ENCODE assay signal across 37 mouse cellular contexts in the genomic region with DNA sequence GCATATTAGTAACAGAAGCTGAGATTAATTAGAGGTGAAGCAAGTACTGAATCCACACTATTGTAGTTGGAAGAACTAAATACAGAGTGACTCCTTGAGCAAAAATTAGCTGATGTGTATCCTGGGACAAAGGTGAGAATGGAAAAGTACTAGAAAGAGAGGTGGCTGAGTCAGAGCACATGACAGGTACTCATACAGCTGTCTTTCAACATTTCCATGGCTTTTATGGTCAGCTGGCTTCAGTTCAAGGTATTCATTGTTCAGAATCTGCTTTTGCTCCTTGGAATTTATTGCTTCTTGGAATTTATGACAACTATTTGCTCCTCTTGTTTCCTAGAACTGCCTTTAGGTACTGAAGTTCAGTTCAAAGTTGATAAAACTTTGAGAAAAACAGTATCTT. TPM values are rescaled to one million over a fixed set of nuclear protein-coding genes. Genes with fewer than 3 reads are reported as not detected.
DNase-seq lines count a peak whose midpoint lies in the region; ATAC-seq and TF ChIP-seq lines count a peak whose summit lies in the region.
"Had no signal": no experiment of that assay in that cellular context is flagged by ENCODE, and none has a peak within 500 bp of the region (broad histone marks: within the 10 kb centered on the region; RNA-seq: fewer than 3 reads in every experiment).

No protein-coding gene starts in this region.

- H3K4me3 ChIP-seq in liver, embryonic 12.5 days, result no peak overlapping the region
- H3K4me3 ChIP-seq in liver, embryonic 11.5 days (ENCODE audit: low read depth, low read length), result no peak overlapping the region
- no peak overlapping the region for H3K4me3 ChIP-seq in liver, embryonic 14.5 days (ENCODE audit: insufficient read depth in 1 of 2, low read depth in 2 of 2, low read length in 2 of 2)
- no peak overlapping the region for H3K4me3 ChIP-seq in forebrain, postnatal 0 days (ENCODE audit: low read depth, low read length)
- H3K4me3 ChIP-seq: embryonic facial prominence, embryonic 10.5 days; embryonic facial prominence, embryonic 15.5 days; gastrocnemius, adult 2 months; hindbrain, embryonic 12.5 days; midbrain, embryonic 10.5 days; midbrain, embryonic 15.5 days; neural tube, embryonic 15.5 days; stomach, embryonic 15.5 days had no signal

- no peaks in the 10 kb centered on the region for H3K27me3 ChIP-seq in liver, embryonic 12.5 days (replicated peaks)
- no peaks in the 10 kb centered on the region for H3K27me3 ChIP-seq in liver, embryonic 11.5 days (replicated peaks; ENCODE audit: control insufficient read depth, insufficient read depth, low read length)
- H3K27me3 ChIP-seq in liver, embryonic 14.5 days (ENCODE audit: control insufficient read depth, insufficient read depth, low read length), result no peaks in the 10 kb centered on the region
- no peaks in the 10 kb centered on the region for H3K27me3 ChIP-seq in forebrain, postnatal 0 days (ENCODE audit: insufficient read depth, low read length)
- H3K27me3 ChIP-seq: CH12.LX; embryonic facial prominence, embryonic 15.5 days; hindbrain, embryonic 12.5 days; midbrain, embryonic 15.5 days; neural tube, embryonic 15.5 days; stomach, embryonic 15.5 days had no signal

- H3K9me3 ChIP-seq in liver, embryonic 12.5 days (replicated peaks), result no peaks in the 10 kb centered on the region
- no peaks in the 10 kb centered on the region for H3K9me3 ChIP-seq in liver, embryonic 11.5 days (ENCODE audit: control insufficient read depth, low read length)
- H3K9me3 ChIP-seq in liver, embryonic 14.5 days (ENCODE audit: control insufficient read depth, low read length), result no peaks in the 10 kb centered on the region
- no peaks in the 10 kb centered on the region for H3K9me3 ChIP-seq in forebrain, postnatal 0 days (ENCODE audit: low read length)
- H3K9me3 ChIP-seq: embryonic facial prominence, embryonic 10.5 days; embryonic facial prominence, embryonic 15.5 days; hindbrain, embryonic 12.5 days; midbrain, embryonic 10.5 days; midbrain, embryonic 15.5 days; neural tube, embryonic 15.5 days; stomach, embryonic 15.5 days had no signal

- TF ChIP-seq EP300 in liver, embryonic 14.5 days (IDR thresholded peaks at IDR 0.05; ENCODE audit: low read depth), result no peak

- no peak for TF ChIP-seq CTCF in liver, embryonic 14.5 days (IDR thresholded peaks at IDR 0.05; ENCODE audit: low read depth)
- no peak for TF ChIP-seq CTCF in forebrain, postnatal 0 days (IDR thresholded peaks at IDR 0.05; ENCODE audit: low read depth)

- no peaks in the 10 kb centered on the region for H3K36me3 ChIP-seq in liver, embryonic 12.5 days
- H3K36me3 ChIP-seq in liver, embryonic 11.5 days (ENCODE audit: control insufficient read depth, insufficient read depth, low read length), result no peaks in the 10 kb centered on the region
- no peaks in the 10 kb centered on the region for H3K36me3 ChIP-seq in liver, embryonic 14.5 days (replicated peaks; ENCODE audit: control insufficient read depth, insufficient read depth, low read depth)
- H3K36me3 ChIP-seq in forebrain, postnatal 0 days (ENCODE audit: insufficient read depth), result no peaks in the 10 kb centered on the region
- H3K36me3 ChIP-seq: embryonic facial prominence, embryonic 10.5 days; embryonic facial prominence, embryonic 15.5 days; hindbrain, embryonic 12.5 days; midbrain, embryonic 10.5 days; midbrain, embryonic 15.5 days; neural tube, embryonic 15.5 days; stomach, embryonic 15.5 days had no signal

- no peak for ATAC-seq in liver, embryonic 12.5 days
- ATAC-seq in liver, embryonic 11.5 days (replicated peaks; ENCODE audit: low FRiP score), result no peak
- ATAC-seq in liver, embryonic 14.5 days (ENCODE audit: insufficient read depth), result no peak
- no peak for ATAC-seq in forebrain, postnatal 0 days
- ATAC-seq in CD4-positive, CD25-positive, alpha-beta regulatory T cell, adult 4 months, result no peak
- ATAC-seq: forebrain, embryonic 14.5 days; midbrain, embryonic 15.5 days had no signal

- no peak overlapping the region for H3K9ac ChIP-seq in liver, embryonic 12.5 days
- H3K9ac ChIP-seq in liver, embryonic 11.5 days (ENCODE audit: low read depth, low read length), result no peak overlapping the region
- H3K9ac ChIP-seq in liver, embryonic 14.5 days (replicated peaks), result no peak overlapping the region
- H3K9ac ChIP-seq in forebrain, postnatal 0 days, result no peak overlapping the region
- H3K9ac ChIP-seq: embryonic facial prominence, embryonic 15.5 days; hindbrain, embryonic 12.5 days; lung, embryonic 14.5 days; midbrain, embryonic 15.5 days; neural tube, embryonic 15.5 days; stomach, embryonic 15.5 days had no signal

- peak overlapping the region; percentile 67 for H3K27ac ChIP-seq in liver, embryonic 12.5 days
- H3K27ac ChIP-seq in liver, embryonic 11.5 days (ENCODE audit: low read depth, low read length), result no peak overlapping the region
- H3K27ac ChIP-seq in liver, embryonic 14.5 days, result peak overlapping the region; percentile 62
- no peak overlapping the region for H3K27ac ChIP-seq in forebrain, postnatal 0 days (ENCODE audit: low read depth, low read length)
- H3K27ac ChIP-seq: embryonic facial prominence, embryonic 10.5 days; embryonic facial prominence, embryonic 15.5 days; gastrocnemius, adult 2 months; hindbrain, embryonic 12.5 days; midbrain, embryonic 10.5 days; midbrain, embryonic 15.5 days; neural tube, embryonic 15.5 days; stomach, embryonic 15.5 days had no signal

- DNase-seq in liver, embryonic 11.5 days (ENCODE audit: low spot score), result no peak
- DNase-seq in fat pad, adult 2 months (ENCODE audit: extremely low read depth, low read depth, low spot score), result peak; percentile 68
- DNase-seq in liver, embryonic 14.5 days (ENCODE audit: low read depth in 3 of 3, low spot score in 3 of 3), result no peak
- DNase-seq in forebrain, postnatal 0 days, result no peak
- DNase-seq in embryo, embryonic 10.5 days (ENCODE audit: low spot score), result no peak
- DNase-seq: adrenal gland, adult 8-10 months; B cell, adult 2 months; cerebellum, adult 2 months; cerebellum, postnatal 14 days; gastrocnemius, adult 2 months; gastrocnemius, postnatal 36 days; heart, adult 18-20 months; heart, postnatal 36 days; kidney, postnatal 25 days; layer of hippocampus, postnatal 36 days; left cerebral cortex, postnatal 4 days; lung, embryonic 14.5 days; right cerebral cortex, postnatal 25 days; thymus, postnatal 14 days had no signal

- H3K4me1 ChIP-seq in liver, embryonic 12.5 days, result peaks cover 14% of the 10 kb centered on the region
- H3K4me1 ChIP-seq in liver, embryonic 11.5 days (replicated peaks; ENCODE audit: control insufficient read depth, insufficient read depth, low read length), result no peaks in the 10 kb centered on the region
- peaks cover 6 to 12% of the 10 kb centered on the region in 2 experiments for H3K4me1 ChIP-seq in liver, embryonic 14.5 days (replicated peaks; ENCODE audit: control insufficient read depth in 2 of 2, insufficient read depth in 2 of 2, low read length in 1 of 2)
- H3K4me1 ChIP-seq in forebrain, postnatal 0 days (ENCODE audit: insufficient read depth), result no peaks in the 10 kb centered on the region
- H3K4me1 ChIP-seq: embryonic facial prominence, embryonic 10.5 days; embryonic facial prominence, embryonic 15.5 days; hindbrain, embryonic 12.5 days; midbrain, embryonic 10.5 days; midbrain, embryonic 15.5 days; neural tube, embryonic 15.5 days; stomach, embryonic 15.5 days had no signal

- no peak overlapping the region for H3K4me2 ChIP-seq in liver, embryonic 12.5 days
- no peak overlapping the region for H3K4me2 ChIP-seq in liver, embryonic 11.5 days
- H3K4me2 ChIP-seq in liver, embryonic 14.5 days (ENCODE audit: low read depth), result no peak overlapping the region
- H3K4me2 ChIP-seq in forebrain, postnatal 0 days (ENCODE audit: low read depth), result no peak overlapping the region
- H3K4me2 ChIP-seq: embryonic facial prominence, embryonic 15.5 days; heart, embryonic 11.5 days; hindbrain, embryonic 12.5 days; lung, embryonic 14.5 days; midbrain, embryonic 15.5 days; neural tube, embryonic 15.5 days; stomach, embryonic 15.5 days had no signal

RNA-seq across cellular contexts. Expression of gene Mpp1, which starts 6.1 kb away (rescaled TPM):
- polyA plus RNA-seq in liver, embryonic 12.5 days (2016; fragmentation: Nextera tagmentation; extraction: Ambion mirVana), result 78.0 and 81.0 TPM in 2 replicates
- 45.7 and 53.6 TPM in 2 replicates for polyA plus RNA-seq in liver, embryonic 11.5 days (2014; fragmentation: Nextera tagmentation; extraction: Ambion mirVana)
- 44.1 and 63.9 TPM in 2 replicates for polyA plus RNA-seq in liver, embryonic 14.5 days (2012; rRNA removed)
- polyA plus RNA-seq in liver, embryonic 14.5 days (2014; fragmentation: Nextera tagmentation; extraction: Ambion mirVana), result 90.4 and 97.8 TPM in 2 replicates
- 20.4 and 25.5 TPM in 2 replicates for total RNA-seq in forebrain, postnatal 0 days (2014; rRNA removed)
- polyA plus RNA-seq in forebrain, postnatal 0 days (2015; fragmentation: Nextera tagmentation; extraction: Ambion mirVana), result 13.4 and 17.1 TPM in 2 replicates
- 100 to 1,000 TPM; 107 to 132 TPM for polyA plus RNA-seq in CD4-positive, CD25-positive, alpha-beta regulatory T cell, adult 4 months (2017; shearing (Covaris generic))

RNA-seq across cellular contexts. Expression of gene Smim9, which starts 26.6 kb away (rescaled TPM):
- not detected in 2 replicates for polyA plus RNA-seq in liver, embryonic 12.5 days (2016; fragmentation: Nextera tagmentation; extraction: Ambion mirVana)
- not detected in 2 replicates for polyA plus RNA-seq in liver, embryonic 11.5 days (2014; fragmentation: Nextera tagmentation; extraction: Ambion mirVana)
- not detected in 2 replicates for polyA plus RNA-seq in liver, embryonic 14.5 days (2012; rRNA removed)
- not detected in 2 replicates for polyA plus RNA-seq in liver, embryonic 14.5 days (2014; fragmentation: Nextera tagmentation; extraction: Ambion mirVana)
- total RNA-seq in forebrain, postnatal 0 days (2014; rRNA removed), result 1.5 TPM in 1 of 2 replicates, not detected in the other
- polyA plus RNA-seq in forebrain, postnatal 0 days (2015; fragmentation: Nextera tagmentation; extraction: Ambion mirVana), result not detected in 2 replicates
- polyA plus RNA-seq in CD4-positive, CD25-positive, alpha-beta regulatory T cell, adult 4 months (2017; shearing (Covaris generic)), result not detected
- total RNA-seq: CH12.LX; ES-E14; gastrocnemius, adult 2 months; gastrocnemius, postnatal 36 days; heart, adult 18-20 months; heart, postnatal 36 days; layer of hippocampus, adult 8-10 months; layer of hippocampus, postnatal 36 days; left cerebral cortex, postnatal 4 days; megakaryocyte progenitor cell, adult 5-6 weeks had no signal
- polyA plus RNA-seq: cerebellum, adult 2 months; cortical plate, adult 2 months; embryonic facial prominence, embryonic 10.5 days; embryonic facial prominence, embryonic 15.5 days; forebrain, embryonic 14.5 days; heart, embryonic 11.5 days; heart, embryonic 16.5 days; hindbrain, embryonic 12.5 days; limb, embryonic 14.5 days; lung, embryonic 14.5 days; midbrain, embryonic 10.5 days; neural tube, embryonic 15.5 days; stomach, embryonic 15.5 days had no signal

RNA-seq across cellular contexts. Expression of gene Dkc1, which starts 41.3 kb away (rescaled TPM):
- polyA plus RNA-seq in liver, embryonic 12.5 days (2016; fragmentation: Nextera tagmentation; extraction: Ambion mirVana), result 160 TPM in 2 replicates
- 208 and 220 TPM in 2 replicates for polyA plus RNA-seq in liver, embryonic 11.5 days (2014; fragmentation: Nextera tagmentation; extraction: Ambion mirVana)
- polyA plus RNA-seq in liver, embryonic 14.5 days (2012; rRNA removed), result 31.9 and 48.1 TPM in 2 replicates
- polyA plus RNA-seq in liver, embryonic 14.5 days (2014; fragmentation: Nextera tagmentation; extraction: Ambion mirVana), result 69.3 and 82.8 TPM in 2 replicates
- 16.5 and 33.4 TPM in 2 replicates for total RNA-seq in forebrain, postnatal 0 days (2014; rRNA removed)
- polyA plus RNA-seq in forebrain, postnatal 0 days (2015; fragmentation: Nextera tagmentation; extraction: Ambion mirVana), result 42.4 and 57.8 TPM in 2 replicates
- 100 to 1,000 TPM; 140 to 147 TPM for polyA plus RNA-seq in CD4-positive, CD25-positive, alpha-beta regulatory T cell, adult 4 months (2017; shearing (Covaris generic))

RNA-seq across cellular contexts. Expression of gene Gab3, which starts 51.7 kb away (rescaled TPM):
- polyA plus RNA-seq in liver, embryonic 12.5 days (2016; fragmentation: Nextera tagmentation; extraction: Ambion mirVana), result 1.0 and 1.4 TPM in 2 replicates
- polyA plus RNA-seq in liver, embryonic 11.5 days (2014; fragmentation: Nextera tagmentation; extraction: Ambion mirVana), result 1.1 and 1.3 TPM in 2 replicates
- polyA plus RNA-seq in liver, embryonic 14.5 days (2012; rRNA removed), result 0.57 and 0.63 TPM in 2 replicates
- 0.56 and 0.69 TPM in 2 replicates for polyA plus RNA-seq in liver, embryonic 14.5 days (2014; fragmentation: Nextera tagmentation; extraction: Ambion mirVana)
- 2.1 and 2.8 TPM in 2 replicates for total RNA-seq in forebrain, postnatal 0 days (2014; rRNA removed)
- 1.4 and 2.5 TPM in 2 replicates for polyA plus RNA-seq in forebrain, postnatal 0 days (2015; fragmentation: Nextera tagmentation; extraction: Ambion mirVana)
- polyA plus RNA-seq in CD4-positive, CD25-positive, alpha-beta regulatory T cell, adult 4 months (2017; shearing (Covaris generic)), result 10 to 100 TPM; 16.2 to 18.3 TPM

Comparison
In these comparisons a context has a peak if more than half of its experiments do, and no peak if none do; other contexts are left out.
1. H3K27ac ChIP-seq: peak in liver, embryonic 12.5 days (single experiment) and liver, embryonic 14.5 days (single experiment); none in liver, embryonic 11.5 days (single experiment) and forebrain, postnatal 0 days (single experiment).